Mouse (Mus musculus) bone marrow, adult 2 months (tissue): Measurements from ENCODE around the gene Tiprl.

Experiments used
- CTCF ChIP-seq: fragments of 200-500 bp; IDR thresholded peaks from 2 replicates; pipeline ENCODE4 v1.5.1; 2011; ENCODE audit warnings: low read length, control low read depth; ENCODE audit not compliant: control insufficient read depth, insufficient read depth
- POLR2A ChIP-seq: fragments of 200-500 bp; IDR thresholded peaks from 2 replicates; pipeline ENCODE4 v1.6.1; 2011; ENCODE audit warnings: low read depth, mild to moderate bottlenecking, control low read depth, low read length, borderline replicate concordance; ENCODE audit not compliant: control insufficient read depth

DNA sequence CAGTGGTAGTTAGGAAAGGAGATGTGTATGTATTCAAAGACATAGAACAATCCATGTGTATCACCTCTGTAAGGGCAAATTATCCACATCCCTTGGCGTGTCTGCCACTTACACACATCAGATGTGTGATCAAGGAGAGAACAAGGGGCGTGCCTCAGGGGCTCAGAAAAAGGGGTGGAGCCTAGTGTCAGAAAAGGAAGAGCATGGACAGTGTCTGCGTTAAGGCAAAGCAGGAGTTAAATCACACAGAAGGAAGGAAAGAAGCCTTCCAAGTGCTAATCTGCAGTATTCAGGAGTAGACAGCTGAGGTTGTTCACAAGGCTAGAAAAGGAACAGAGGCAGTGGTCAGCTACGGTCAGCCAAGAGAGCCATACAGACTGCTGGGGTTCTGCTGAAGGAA, 12.0 kb upstream of the Tiprl start:
- no peak for TF ChIP-seq CTCF
- TF ChIP-seq POLR2A: no peak
